Mouse (Mus musculus) T-helper 2 cell (primary cell): Measurements from ENCODE around the gene Brd3.

Experiments used
- in situ Hi-C: fragments of 300-600 bp; cut with MboI, MseI; formaldehyde crosslinking; loops from one replicate; pipeline ENCODE4 v1.15.1; 2025; ENCODE audit warnings: high pct_unique_total_duplicates

Gene Brd3

GRCm38 (mm10) chr2:27471170-27471584 lies 36.3 kb downstream of the Brd3 start:
- in situ Hi-C loops, result no loop called here

DNA sequence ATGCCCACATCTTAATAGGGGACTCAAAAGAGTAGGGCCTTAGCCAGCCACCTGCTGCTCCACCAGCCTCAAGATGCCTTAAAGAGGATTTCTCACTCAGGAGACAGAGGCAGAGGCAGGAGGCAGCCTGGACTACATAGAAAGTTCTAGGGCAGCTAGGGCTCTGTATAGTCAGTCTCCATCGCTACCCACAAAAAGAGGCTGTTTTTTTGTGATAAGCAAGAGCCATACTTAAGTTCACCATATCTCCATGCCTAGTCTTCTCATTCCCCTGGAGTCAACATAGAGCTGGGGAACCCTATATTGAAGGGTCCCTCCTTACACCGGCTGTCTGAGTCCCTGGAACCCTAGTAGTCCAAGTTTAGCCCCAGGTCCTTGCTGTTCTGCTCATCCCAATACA lies 36.9 kb downstream of the Brd3 start:
- in situ Hi-C loops, result no loop called here

GRCm38 (mm10) chr2:27469991-27470355 lies 37.5 kb downstream of the Brd3 start:
- in situ Hi-C loops, result no loop called here

DNA sequence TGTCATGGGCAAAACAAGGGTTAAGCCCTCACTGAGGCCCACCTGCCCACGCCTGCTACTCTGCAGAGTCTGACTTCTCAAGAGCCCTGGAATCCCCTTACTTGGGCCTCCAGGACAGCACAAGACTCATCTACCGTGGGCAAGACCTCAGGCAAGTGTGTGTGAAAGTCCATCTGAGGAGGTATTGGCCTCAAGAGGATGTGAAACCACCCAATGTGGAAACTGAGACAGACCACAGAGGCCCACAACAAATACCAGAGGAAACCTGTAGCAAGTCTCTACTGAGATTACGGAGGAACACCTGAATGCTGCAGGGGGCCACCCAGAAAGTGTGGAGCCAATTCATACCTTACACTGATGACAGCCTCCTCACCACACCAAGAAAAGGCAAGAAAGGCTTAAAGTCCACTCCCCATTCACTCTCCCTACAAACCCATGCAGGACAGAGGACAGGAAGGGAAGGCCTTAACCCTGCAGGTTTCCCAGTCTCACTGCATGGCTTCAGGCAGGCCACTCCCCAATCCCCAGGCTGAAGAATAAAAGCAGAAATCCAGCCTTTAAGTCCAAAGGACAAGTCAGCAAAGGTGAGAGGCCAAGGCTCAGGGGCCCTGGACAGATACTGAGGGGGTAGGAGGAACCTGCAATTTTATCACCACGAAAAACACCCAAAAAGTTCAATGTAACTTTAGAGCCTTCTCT lies 38.0 kb downstream of the Brd3 start:
- in situ Hi-C loops, result no loop called here

DNA sequence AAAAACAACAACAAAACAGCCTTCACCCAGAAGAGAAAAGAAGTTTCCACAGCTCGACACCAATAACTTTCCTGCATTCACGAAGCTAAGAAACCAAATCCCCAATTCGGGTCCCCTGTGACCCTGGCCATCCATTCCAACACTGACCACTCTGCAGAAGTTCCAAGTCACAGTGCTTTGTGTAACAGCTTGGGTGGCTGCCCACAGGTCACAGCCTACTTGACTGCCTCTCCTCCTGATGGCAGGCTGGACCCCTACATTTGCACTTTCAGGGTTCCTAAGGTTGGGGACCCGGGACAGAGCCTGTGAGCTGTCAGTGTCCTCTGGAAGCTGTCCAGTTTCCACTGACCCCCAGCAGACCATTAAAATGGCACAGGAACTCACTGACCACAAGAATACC lies 44.6 kb downstream of the Brd3 start:
- in situ Hi-C loops, result no loop called here

DNA sequence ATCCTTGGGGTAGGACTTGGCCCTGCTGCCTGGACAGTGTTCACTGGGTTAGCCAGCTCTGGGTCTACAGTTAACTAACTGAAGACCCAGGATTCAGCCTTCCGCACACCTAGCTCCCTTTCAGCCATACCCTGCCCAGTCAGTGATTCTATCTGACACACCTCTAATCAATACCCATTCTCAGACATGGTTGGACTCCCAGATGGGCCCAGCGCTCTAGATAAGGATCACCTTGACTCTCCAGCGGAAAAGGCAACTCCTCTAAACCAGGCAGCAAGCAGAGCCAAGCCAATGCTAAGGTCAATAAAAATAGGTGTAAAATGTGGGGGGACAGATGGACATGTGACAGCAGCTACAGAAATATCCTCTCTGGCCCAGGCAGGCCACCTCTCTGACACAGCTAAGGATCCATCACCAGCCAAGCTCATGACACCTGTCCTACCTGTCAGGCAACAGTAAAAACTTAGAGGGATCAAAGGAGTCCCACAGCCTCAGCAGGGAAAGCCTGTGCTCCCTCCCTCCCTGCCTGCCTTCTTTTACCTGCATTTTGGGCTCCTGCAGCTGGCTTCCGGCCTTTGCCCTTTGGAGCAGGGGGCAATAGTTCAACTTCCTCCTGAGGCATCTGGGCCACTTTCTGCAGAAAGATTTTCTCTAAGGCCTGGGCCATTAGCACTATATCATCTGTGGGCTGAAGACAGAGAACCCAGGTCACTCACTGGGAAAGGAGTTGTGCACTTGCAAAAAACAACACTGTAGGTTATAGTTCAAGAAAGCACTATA lies 45.4 kb downstream of the Brd3 start:
- in situ Hi-C loops, result no loop called here

GRCm38 (mm10) chr2:27460651-27461050 lies 46.8 kb downstream of the Brd3 start:
- in situ Hi-C loops, result no loop called here

- in situ Hi-C loops, result no loop called here
Measured at GRCm38 (mm10) chr2:27460163-27460562, 47.3 kb downstream of the Brd3 start.

GRCm38 (mm10) chr2:27459735-27460134 lies 47.7 kb downstream of the Brd3 start:
- in situ Hi-C loops, result no loop called here

DNA sequence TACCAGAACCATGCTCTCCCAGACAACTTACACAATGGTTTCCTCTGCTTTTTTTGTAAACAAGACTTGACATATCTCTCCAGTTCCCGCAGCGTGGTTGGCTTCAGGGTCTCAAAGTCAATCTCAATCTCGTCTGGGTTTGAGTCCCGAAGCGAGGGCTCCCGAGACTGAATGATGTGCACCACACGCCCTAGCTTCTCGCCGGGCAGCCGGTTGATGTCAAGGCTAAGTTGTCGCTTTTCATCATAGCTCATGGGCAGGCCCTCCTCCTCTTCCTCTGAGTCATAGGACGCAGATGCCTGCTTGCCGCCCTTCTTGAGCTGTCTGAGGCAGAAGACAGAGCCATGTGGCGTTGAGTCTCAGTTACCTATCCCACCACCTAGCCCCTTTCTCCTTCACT lies 57.2 kb downstream of the Brd3 start:
- in situ Hi-C loops, result no loop called here

GRCm38 (mm10) chr2:27447782-27448181 lies 59.7 kb downstream of the Brd3 start:
- in situ Hi-C loops, result no loop called here

GRCm38 (mm10) chr2:27446812-27447211 lies 60.6 kb downstream of the Brd3 start:
- in situ Hi-C loops, result no loop called here

DNA sequence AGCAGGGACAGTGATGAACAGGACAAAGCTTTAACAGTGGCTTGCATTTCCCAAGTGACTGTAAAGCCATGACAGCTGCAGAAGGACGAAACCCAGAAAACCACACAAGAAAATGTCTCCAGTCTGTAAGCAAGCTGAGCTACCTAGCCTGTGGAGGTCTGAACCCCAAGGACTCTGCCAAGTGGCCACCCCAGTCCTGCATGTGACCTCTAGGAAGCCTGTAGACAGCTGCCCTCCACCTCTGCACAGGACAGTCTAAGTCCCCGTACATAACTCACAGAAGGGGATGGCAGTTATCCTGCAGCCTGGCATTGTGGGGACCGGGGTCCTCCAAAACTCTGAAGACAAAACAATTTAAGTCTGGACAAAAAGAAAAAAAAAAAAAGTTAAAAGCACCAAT lies 61.6 kb downstream of the Brd3 start:
- in situ Hi-C loops, result no loop called here

- in situ Hi-C loops, result no loop called here
Measured at GRCm38 (mm10) chr2:27443450-27443708, 64.1 kb downstream of the Brd3 start.

- in situ Hi-C loops, result no loop called here
Measured at GRCm38 (mm10) chr2:27442708-27443449, 64.6 kb downstream of the Brd3 start.

- in situ Hi-C loops, result no loop called here
Measured at GRCm38 (mm10) chr2:27441767-27442707, 65.4 kb downstream of the Brd3 start, which contains the start of gene Brd3os. Gene Brd3os, plus strand, starts transcription at chr2:27442324.

DNA sequence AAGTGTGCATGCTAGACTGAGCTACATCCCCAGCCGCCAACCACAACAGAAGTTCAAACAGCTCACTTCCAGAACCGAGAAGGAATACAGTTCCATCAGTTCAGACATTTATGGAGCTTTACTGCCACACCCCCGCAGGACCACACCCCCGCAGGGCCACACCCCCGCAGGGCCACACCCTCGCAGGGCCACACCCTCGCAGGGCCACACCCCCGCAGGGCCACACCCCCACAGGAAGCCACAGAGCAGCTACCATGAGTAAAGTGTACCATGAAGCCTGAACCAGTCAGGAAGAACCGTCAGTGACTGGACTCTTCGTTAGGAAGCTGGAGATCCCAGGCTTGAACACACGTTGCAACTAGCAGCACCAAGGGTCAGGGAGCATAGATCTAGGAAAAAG lies 69.2 kb downstream of the Brd3 start:
- in situ Hi-C loops, result no loop called here

GRCm38 (mm10) chr2:27437876-27438275 lies 69.6 kb downstream of the Brd3 start:
- in situ Hi-C loops, result no loop called here

GRCm38 (mm10) chr2:27432599-27432998 lies 74.9 kb downstream of the Brd3 start:
- in situ Hi-C loops, result no loop called here

DNA sequence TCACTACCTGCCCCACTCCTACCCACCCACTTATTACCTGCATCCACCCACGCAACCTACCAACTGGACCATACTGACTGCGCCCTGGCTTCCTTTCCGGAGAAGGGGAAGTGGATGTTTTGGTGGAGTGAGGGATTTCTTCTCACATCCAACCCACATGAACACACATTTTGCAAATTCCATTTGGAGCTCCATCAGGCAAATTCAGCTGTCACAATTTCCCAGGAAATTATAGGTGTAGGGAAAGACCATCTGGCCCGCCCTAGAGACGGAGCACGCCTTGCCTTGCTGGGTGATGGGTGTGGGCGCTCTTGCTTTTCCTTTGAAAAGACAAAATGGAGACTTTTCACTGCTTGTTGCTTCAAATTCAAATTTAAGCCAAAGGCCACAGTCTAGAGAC lies 76.8 kb downstream of the Brd3 start:
- in situ Hi-C loops, result no loop called here

DNA sequence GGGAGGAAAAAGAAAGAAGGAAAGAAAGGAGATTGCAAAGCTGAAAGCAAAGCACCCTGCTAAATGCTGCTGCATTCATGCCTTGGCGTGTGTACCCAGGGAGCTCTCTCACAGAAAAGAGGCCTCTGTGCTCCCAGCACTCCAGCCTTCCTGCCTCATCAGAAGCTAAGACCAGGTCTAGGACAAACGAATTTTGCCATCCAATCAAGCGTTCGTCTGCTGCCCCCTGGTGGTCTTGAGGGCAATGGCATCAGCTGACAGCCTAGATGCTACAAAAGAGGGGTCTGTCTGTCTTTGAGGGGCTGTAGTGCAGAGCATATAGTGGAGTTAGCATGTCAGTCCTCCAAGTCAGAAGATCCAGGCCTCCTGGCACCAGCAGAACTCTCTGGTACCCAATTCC lies 79.4 kb downstream of the Brd3 start:
- in situ Hi-C loops, result loop anchor here (5.0 kb wide), 1 partner anchor 141 kb away; no protein-coding TSS in a partner anchor
